Mouse (Mus musculus) cortical plate, adult 2 months (tissue): Measurements from ENCODE around the gene Tent5c. TPM values are rescaled to one million over a fixed set of nuclear protein-coding genes. Genes with fewer than 3 reads are reported as not detected.

Experiments used
- H3K27ac ChIP-seq: fragments of 200-500 bp; 2 replicates; pipeline ENCODE4 v1.5.1; 2012; ENCODE audit warnings: low read length, control low read depth, inconsistent platforms; ENCODE audit not compliant: insufficient read depth
- H3K4me1 ChIP-seq: fragments of 200-500 bp; 2 replicates; pipeline ENCODE4 v1.6.1; 2011; ENCODE audit warnings: low read length; ENCODE audit not compliant: control insufficient read depth, insufficient read depth
- H3K4me3 ChIP-seq: fragments of 200-500 bp; 2 replicates; pipeline ENCODE4 v1.5.1; 2011; ENCODE audit warnings: mild to moderate bottlenecking, low read length, control low read depth; ENCODE audit not compliant: insufficient read depth
- CTCF ChIP-seq: fragments of 200-500 bp; IDR thresholded peaks from 2 replicates; pipeline ENCODE4 v1.5.1; 2011; ENCODE audit warnings: mild to moderate bottlenecking, control low read depth, low read length; ENCODE audit not compliant: insufficient read depth; ENCODE audit errors: extremely low read depth
- POLR2A ChIP-seq: fragments of 200-500 bp; IDR thresholded peaks from 2 replicates; pipeline ENCODE4 v1.6.1; 2011; ENCODE audit warnings: mild to moderate bottlenecking, low read length, control low read depth; ENCODE audit not compliant: insufficient read depth; ENCODE audit errors: extremely low read depth
- polyA plus RNA-seq: library from polyadenylated mRNA; depleted of rRNA; stranded (reverse); fragments of >200 nt; gene quantifications from 2 replicates; pipeline ENCODE4 v1.2.3, GENCODE M21; 2012; rRNA removed

Tent5c gene
- polyA plus RNA-seq, 1 experiment, result 1.0 TPM

- no peak for TF ChIP-seq CTCF
- Histone ChIP-seq H3K27ac (no peak overlapping the region), H3K4me3 (no peak overlapping the region), H3K4me1 (no peaks in the 10 kb centered on the region)
These were observed 80.6 kb downstream of the Tent5c start for GRCm38 (mm10) chr3:100408351-100409043.

- Histone ChIP-seq H3K4me3 (no peak overlapping the region), H3K27ac (no peak overlapping the region), H3K4me1 (no peaks in the 10 kb centered on the region)
- TF ChIP-seq POLR2A, result no peak
- no peak for TF ChIP-seq CTCF
These were observed 86.5 kb downstream of the Tent5c start for GRCm38 (mm10) chr3:100402656-100403055.

Other genes with a start within 250 kb of the Tent5c start
- 39.1 and 39.8 TPM in 2 replicates for gene Man1a2, start 196.2 kb upstream of the Tent5c start, polyA plus RNA-seq